Mouse (Mus musculus) cerebellum, adult 2 months (tissue): ENCODE results near the gene Erbb4.

Experiments used
- CTCF ChIP-seq: fragments of 200-500 bp; IDR thresholded peaks from 2 replicates; pipeline ENCODE4 v1.5.1; 2011; ENCODE audit warnings: low read depth, mild to moderate bottlenecking, control low read depth, low read length, moderate library complexity, borderline replicate concordance; ENCODE audit not compliant: insufficient read depth
- POLR2A ChIP-seq: fragments of 200-500 bp; IDR thresholded peaks from 2 replicates; pipeline ENCODE4 v1.6.1; 2011; ENCODE audit warnings: low read length, control low read depth, borderline replicate concordance; ENCODE audit not compliant: insufficient read depth

DNA sequence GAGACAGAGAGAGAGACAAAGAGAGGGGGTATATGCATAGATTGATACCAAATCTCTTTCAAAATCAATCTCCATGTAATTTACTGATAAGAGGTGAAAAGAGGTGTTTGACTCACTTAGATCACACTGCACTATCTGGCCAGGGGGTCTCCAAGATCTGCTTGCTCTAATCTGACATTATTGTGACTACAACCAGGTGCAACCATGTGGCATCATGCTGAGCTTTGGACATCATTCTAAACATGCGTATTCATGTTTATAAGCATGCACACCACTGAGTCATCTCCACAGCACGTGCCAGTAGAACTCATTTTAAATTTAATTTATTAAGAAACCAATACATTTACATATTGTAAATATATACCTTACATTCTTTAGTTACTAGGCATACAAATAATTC is 247.5 kb downstream of the Erbb4 start:
- TF ChIP-seq POLR2A (no peak), CTCF (no peak)
